Mouse (Mus musculus): ENCODE measurements around the gene Egr2. TPM values are rescaled to one million over a fixed set of nuclear protein-coding genes. Genes with fewer than 3 reads are reported as not detected.

Gene Egr2
- polyA plus RNA-seq, 1 experiment = 9.9 TPM

GRCm38 (mm10) chr10:67505248-67505647 is 30.0 kb upstream of the Egr2 start:
- Histone ChIP-seq H3K4me3 (ENCODE audit: insufficient read depth, low read length) (no peak overlapping the region), H3K27ac (ENCODE audit: insufficient read depth, low read length) (no peak overlapping the region), H3K4me1 (ENCODE audit: control insufficient read depth, insufficient read depth, low read length) (no peaks in the 10 kb centered on the region)
- TF ChIP-seq POLR2A (IDR thresholded peaks at IDR 0.05; ENCODE audit: extremely low read depth, insufficient read depth, low read length) = no peak
- TF ChIP-seq CTCF (IDR thresholded peaks at IDR 0.05; ENCODE audit: extremely low read depth, insufficient read depth, low read length) = no peak

GRCm38 (mm10) chr10:67512211-67512610 is 23.1 kb upstream of the Egr2 start:
- Histone ChIP-seq H3K4me3 (ENCODE audit: insufficient read depth, low read length) (no peak overlapping the region), H3K4me1 (ENCODE audit: control insufficient read depth, insufficient read depth, low read length) (peaks cover 1% of the 10 kb centered on the region; the same call in 1 of the 2 replicates), H3K27ac (ENCODE audit: insufficient read depth, low read length) (no peak overlapping the region)
- TF ChIP-seq POLR2A (IDR thresholded peaks at IDR 0.05; ENCODE audit: extremely low read depth, insufficient read depth, low read length) (no peak), CTCF (IDR thresholded peaks at IDR 0.05; ENCODE audit: extremely low read depth, insufficient read depth, low read length) (no peak)

GRCm38 (mm10) chr10:67512871-67513270 is 22.4 kb upstream of the Egr2 start:
- TF ChIP-seq POLR2A (IDR thresholded peaks at IDR 0.05; ENCODE audit: extremely low read depth, insufficient read depth, low read length) = no peak
- no peak for TF ChIP-seq CTCF (IDR thresholded peaks at IDR 0.05; ENCODE audit: extremely low read depth, insufficient read depth, low read length)
- Histone ChIP-seq H3K4me3 (ENCODE audit: insufficient read depth, low read length) (no peak overlapping the region), H3K27ac (ENCODE audit: insufficient read depth, low read length) (no peak overlapping the region)

GRCm38 (mm10) chr10:67518733-67519132 is 16.5 kb upstream of the Egr2 start:
- TF ChIP-seq POLR2A (IDR thresholded peaks at IDR 0.05; ENCODE audit: extremely low read depth, insufficient read depth, low read length) (no peak), CTCF (IDR thresholded peaks at IDR 0.05; ENCODE audit: extremely low read depth, insufficient read depth, low read length) (no peak)
- no peak overlapping the region for H3K4me3 ChIP-seq (ENCODE audit: insufficient read depth, low read length)
- H3K27ac ChIP-seq (ENCODE audit: insufficient read depth, low read length) = no peak overlapping the region
- no peaks in the 10 kb centered on the region for H3K4me1 ChIP-seq (ENCODE audit: control insufficient read depth, insufficient read depth, low read length)

More at GRCm38 (mm10) chr10:67512871-67513270, 22.4 kb upstream of the Egr2 start:
- H3K4me1 ChIP-seq (ENCODE audit: control insufficient read depth, insufficient read depth, low read length) = peaks cover 1% of the 10 kb centered on the region; the same call in 1 of the 2 replicates

- no peaks in the 10 kb centered on the region for H3K4me1 ChIP-seq (ENCODE audit: control insufficient read depth, insufficient read depth, low read length)
- no peak overlapping the region for H3K27ac ChIP-seq (ENCODE audit: insufficient read depth, low read length)
- H3K4me3 ChIP-seq (ENCODE audit: insufficient read depth, low read length) = no peak overlapping the region
- TF ChIP-seq CTCF (IDR thresholded peaks at IDR 0.05; ENCODE audit: extremely low read depth, insufficient read depth, low read length) (no peak), POLR2A (IDR thresholded peaks at IDR 0.05; ENCODE audit: extremely low read depth, insufficient read depth, low read length) (no peak)
Measured at GRCm38 (mm10) chr10:67524130-67524529, 11.1 kb upstream of the Egr2 start.

GRCm38 (mm10) chr10:67524694-67525093 is 10.6 kb upstream of the Egr2 start:
- TF ChIP-seq POLR2A (IDR thresholded peaks at IDR 0.05; ENCODE audit: extremely low read depth, insufficient read depth, low read length) (no peak), CTCF (IDR thresholded peaks at IDR 0.05; ENCODE audit: extremely low read depth, insufficient read depth, low read length) (no peak)
- H3K27ac ChIP-seq (ENCODE audit: insufficient read depth, low read length) = no peak overlapping the region
- H3K4me3 ChIP-seq (ENCODE audit: insufficient read depth, low read length) = no peak overlapping the region
- H3K4me1 ChIP-seq (ENCODE audit: control insufficient read depth, insufficient read depth, low read length) = no peaks in the 10 kb centered on the region

- no peak overlapping the region for H3K27ac ChIP-seq (ENCODE audit: insufficient read depth, low read length)
- H3K4me1 ChIP-seq (ENCODE audit: control insufficient read depth, insufficient read depth, low read length) = no peaks in the 10 kb centered on the region
- H3K4me3 ChIP-seq (ENCODE audit: insufficient read depth, low read length) = no peak overlapping the region
Measured at GRCm38 (mm10) chr10:67526435-67526834, 8.8 kb upstream of the Egr2 start.

GRCm38 (mm10) chr10:67529769-67530168 is 5.5 kb upstream of the Egr2 start:
- H3K27ac ChIP-seq (ENCODE audit: insufficient read depth, low read length) = no peak overlapping the region
- H3K4me1 ChIP-seq (ENCODE audit: control insufficient read depth, insufficient read depth, low read length) = no peaks in the 10 kb centered on the region
- H3K4me3 ChIP-seq (ENCODE audit: insufficient read depth, low read length) = no peak overlapping the region
- TF ChIP-seq CTCF (IDR thresholded peaks at IDR 0.05; ENCODE audit: extremely low read depth, insufficient read depth, low read length) (no peak), POLR2A (IDR thresholded peaks at IDR 0.05; ENCODE audit: extremely low read depth, insufficient read depth, low read length) (no peak)

More at GRCm38 (mm10) chr10:67526435-67526834, 8.8 kb upstream of the Egr2 start:
- TF ChIP-seq POLR2A (IDR thresholded peaks at IDR 0.05; ENCODE audit: extremely low read depth, insufficient read depth, low read length) = no peak
- TF ChIP-seq CTCF (IDR thresholded peaks at IDR 0.05; ENCODE audit: extremely low read depth, insufficient read depth, low read length) = no peak

GRCm38 (mm10) chr10:67535972-67536371 is 697 bp downstream of the Egr2 start:
- H3K27ac ChIP-seq (ENCODE audit: insufficient read depth, low read length) = no peak overlapping the region
- TF ChIP-seq POLR2A (IDR thresholded peaks at IDR 0.05; ENCODE audit: extremely low read depth, insufficient read depth, low read length) = no peak
- TF ChIP-seq CTCF (IDR thresholded peaks at IDR 0.05; ENCODE audit: extremely low read depth, insufficient read depth, low read length) = peak; percentile 46
- peaks cover 2% of the 10 kb centered on the region for H3K4me1 ChIP-seq (ENCODE audit: control insufficient read depth, insufficient read depth, low read length)
- peak overlapping the region; percentile 21 for H3K4me3 ChIP-seq (ENCODE audit: insufficient read depth, low read length)

GRCm38 (mm10) chr10:67536621-67537141 is 1.4 kb downstream of the Egr2 start:
- Histone ChIP-seq H3K27ac (ENCODE audit: insufficient read depth, low read length) (no peak overlapping the region), H3K4me3 (ENCODE audit: insufficient read depth, low read length) (peak overlapping the region; percentile 21), H3K4me1 (ENCODE audit: control insufficient read depth, insufficient read depth, low read length) (peaks cover 2% of the 10 kb centered on the region)
- TF ChIP-seq POLR2A (IDR thresholded peaks at IDR 0.05; ENCODE audit: extremely low read depth, insufficient read depth, low read length) (no peak), CTCF (IDR thresholded peaks at IDR 0.05; ENCODE audit: extremely low read depth, insufficient read depth, low read length) (no peak)
